Mouse (Mus musculus) liver, postnatal 0 days (tissue): ENCODE results near the gene Plek2. TPM values are rescaled to one million over a fixed set of nuclear protein-coding genes. Genes with fewer than 3 reads are reported as not detected.
A peak's percentile ranks its signal among the peaks of the same experiment; 100 is the strongest.

ENCODE experiments used
- ATAC-seq: fragments of 200-750 bp; cut with Nextera tagmentation; 2 replicates; pipeline ENCODE4 v1.8.0; 2017; ENCODE audit warnings: mild to moderate bottlenecking, moderate library complexity
- DNase-seq: peaks from one replicate; pipeline ENCODE4 v3.0.0-alpha.2; 2016
- H3K27ac ChIP-seq: fragments of 300-500 bp; sonication (generic); 2 replicates; pipeline ENCODE4 v1.5.1; 2014; ENCODE audit warnings: antibody characterized with exemption, moderate library complexity, mild to moderate bottlenecking, low read depth
- H3K27me3 ChIP-seq: fragments of 300-500 bp; sonication (generic); 2 replicates; pipeline ENCODE4 v1.6.1; 2014; ENCODE audit warnings: low read length, control low read depth, mixed read lengths; ENCODE audit not compliant: insufficient read depth
- H3K36me3 ChIP-seq: fragments of 300-500 bp; sonication (generic); replicated peaks from 2 replicates; pipeline ENCODE4 v1.6.1; 2014; ENCODE audit warnings: mild to moderate bottlenecking, control low read depth, low read length, moderate library complexity, mixed read lengths; ENCODE audit not compliant: insufficient read depth
- H3K4me1 ChIP-seq: fragments of 300-500 bp; sonication (generic); 2 replicates; pipeline ENCODE4 v1.6.1; 2014; ENCODE audit warnings: antibody characterized with exemption, mild to moderate bottlenecking, control low read depth; ENCODE audit not compliant: insufficient read depth
- H3K4me2 ChIP-seq: fragments of 300-500 bp; sonication (generic); 2 replicates; pipeline ENCODE4 v1.6.1; 2014; ENCODE audit warnings: low read depth, mild to moderate bottlenecking, low read length, moderate library complexity, mixed read lengths
- H3K4me3 ChIP-seq: fragments of 300-500 bp; sonication (generic); 2 replicates; pipeline ENCODE4 v1.5.1; 2014; ENCODE audit warnings: low read depth, low read length
- H3K9ac ChIP-seq: fragments of 300-500 bp; sonication (generic); replicated peaks from 2 replicates; pipeline ENCODE4 v1.6.1; 2014; ENCODE audit warnings: mild to moderate bottlenecking, moderate library complexity
- H3K9me3 ChIP-seq: fragments of 300-500 bp; sonication (generic); 2 replicates; pipeline ENCODE4 v1.6.1; 2016; ENCODE audit warnings: mild to moderate bottlenecking, control low read depth, low read length, mixed read lengths
- CTCF ChIP-seq: sonication (generic); IDR thresholded peaks from 2 replicates; pipeline ENCODE4 v1.5.1; 2016; ENCODE audit warnings: antibody characterized with exemption, low read depth
- EP300 ChIP-seq: IDR thresholded peaks from 2 replicates; pipeline ENCODE4 v1.6.1; 2016; ENCODE audit warnings: antibody characterized with exemption, low read depth, mild to moderate bottlenecking
- WGBS: fragments of 180-500 bp; shearing (Covaris S2); extraction: QIAGEN DNeasy Blood & Tissue Kit; methylation state at CpG from one replicate; pipeline ENCODE4 v1.1.7; 2014; ENCODE audit not compliant: insufficient replicate concordance; 5-methylcytosine and 5-hydroxymethylcytosine counted together
- polyA plus RNA-seq: library from polyadenylated mRNA; unstranded; fragments of >200 nt; fragmentation: Nextera tagmentation; extraction: Ambion mirVana; gene quantifications from 2 replicates; pipeline ENCODE4 v1.2.1, GENCODE M21; 2015

The Plek2 gene
- polyA plus RNA-seq, 1 experiment from 2014 or later: 20.6 TPM

GRCm38 (mm10) chr12:78862254-78862730 lies 44.5 kb downstream of the Plek2 start:
- Histone ChIP-seq H3K4me2 (peak overlapping the region; percentile 89), H3K27ac (peak overlapping the region; percentile 91), H3K9me3 (no peaks in the 10 kb centered on the region), H3K4me3 (peak overlapping the region; percentile 95), H3K4me1 (peaks cover 25% of the 10 kb centered on the region), H3K27me3 (no peaks in the 10 kb centered on the region), H3K9ac (peak overlapping the region; percentile 91), H3K36me3 (peaks cover 7% of the 10 kb centered on the region)
- DNase-seq (no peak), ATAC-seq (peak; percentile 36)
- TF ChIP-seq CTCF: no peak
- TF ChIP-seq EP300: no peak
- under 1% methylated on average over 22 of the region's 22 CpGs for WGBS

GRCm38 (mm10) chr12:78861496-78862253 lies 45.1 kb downstream of the Plek2 start, which contains the start of the genes Atp6v1d and Eif2s1:
Atp6v1d (minus strand) TSS chr12:78861638.
Eif2s1 (plus strand) TSS chr12:78861819.
- Histone ChIP-seq H3K4me1 (peaks cover 25% of the 10 kb centered on the region), H3K4me2 (peak within 1 kb of the TSS; percentile 89), H3K36me3 (0 out of 2 replicates have a peak, but pooled peaks cover 6% of the 10 kb centered on the region), H3K4me3 (peak within 1 kb of the TSS; percentile 95), H3K9ac (peak within 1 kb of the TSS; percentile 91), H3K9me3 (no peaks in the 10 kb centered on the region), H3K27me3 (no peaks in the 10 kb centered on the region), H3K27ac (peak within 1 kb of the TSS; percentile 91)
- DNase-seq (peak; percentile 99), ATAC-seq (peak; percentile 99)
- TF ChIP-seq CTCF: peak; percentile 96
- peak; percentile 74 for TF ChIP-seq EP300
- WGBS: under 1% methylated on average over 54 of the region's 55 CpGs

- H3K9ac ChIP-seq: peak overlapping the region; percentile 77
- peak; percentile 12; the same call in 1 of the 2 replicates for ATAC-seq
- peak overlapping the region; percentile 95 for H3K4me3 ChIP-seq
- peak overlapping the region; percentile 89 for H3K4me2 ChIP-seq
- peak; percentile 59 for DNase-seq
- TF ChIP-seq CTCF (no peak), EP300 (no peak)
- under 1% methylated on average over 30 of the region's 30 CpGs for WGBS
- no peaks in the 10 kb centered on the region for H3K27me3 ChIP-seq
- H3K9me3 ChIP-seq: no peaks in the 10 kb centered on the region
- peak overlapping the region; percentile 91 for H3K27ac ChIP-seq
- H3K36me3 ChIP-seq: 0 out of 2 replicates have a peak, but pooled peaks cover 8% of the 10 kb centered on the region
- H3K4me1 ChIP-seq: peaks cover 25% of the 10 kb centered on the region
These were observed 45.8 kb downstream of the Plek2 start for GRCm38 (mm10) chr12:78860921-78861495.

DNA sequence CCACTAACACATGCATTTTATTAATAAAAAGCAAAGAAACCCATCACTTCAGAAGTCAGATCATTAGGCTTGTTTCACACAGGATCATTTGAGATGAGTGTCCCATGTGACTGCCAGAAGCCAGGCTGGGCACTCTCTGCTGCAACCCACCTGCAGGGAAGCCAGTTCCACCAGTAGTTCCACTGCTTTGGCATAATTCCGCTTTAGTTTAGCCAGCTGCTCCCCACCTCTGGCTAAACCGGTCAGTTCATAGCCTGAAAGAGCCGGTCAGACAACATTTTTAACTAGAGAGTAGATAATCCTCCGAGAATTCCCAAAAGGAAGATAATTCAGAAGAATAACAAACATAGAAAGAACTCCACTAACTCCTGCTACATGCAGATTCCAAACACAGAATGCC lies 58.5 kb downstream of the Plek2 start:
- Histone ChIP-seq H3K9ac (no peak overlapping the region), H3K36me3 (peaks cover 42% of the 10 kb centered on the region), H3K27me3 (no peaks in the 10 kb centered on the region), H3K9me3 (no peaks in the 10 kb centered on the region), H3K27ac (no peak overlapping the region), H3K4me1 (no peaks in the 10 kb centered on the region), H3K4me3 (no peak overlapping the region), H3K4me2 (no peak overlapping the region)
- DNase-seq: no peak
- WGBS: 88% methylated on average over 4 of the region's 4 CpGs
- no peak for ATAC-seq
- TF ChIP-seq EP300 (no peak), CTCF (no peak)

GRCm38 (mm10) chr12:78842429-78842828 lies 64.3 kb downstream of the Plek2 start:
- H3K4me1 ChIP-seq: no peaks in the 10 kb centered on the region
- H3K27me3 ChIP-seq: no peaks in the 10 kb centered on the region
- no peak overlapping the region for H3K27ac ChIP-seq
- H3K4me3 ChIP-seq: no peak overlapping the region
- no peak overlapping the region for H3K9ac ChIP-seq
- no peak for TF ChIP-seq CTCF
- no peak for TF ChIP-seq EP300
- no peak overlapping the region for H3K4me2 ChIP-seq
- ATAC-seq (no peak), DNase-seq (no peak)
- H3K36me3 ChIP-seq: peaks cover 57% of the 10 kb centered on the region
- WGBS: 87% methylated on average over 1 of the region's 1 CpGs
- no peaks in the 10 kb centered on the region for H3K9me3 ChIP-seq

GRCm38 (mm10) chr12:78839906-78840305 lies 66.9 kb downstream of the Plek2 start:
- no peak for ATAC-seq
- Histone ChIP-seq H3K27me3 (no peaks in the 10 kb centered on the region), H3K4me1 (no peaks in the 10 kb centered on the region), H3K27ac (no peak overlapping the region), H3K4me3 (no peak overlapping the region), H3K9me3 (no peaks in the 10 kb centered on the region), H3K36me3 (peaks cover 65% of the 10 kb centered on the region), H3K9ac (no peak overlapping the region), H3K4me2 (no peak overlapping the region)
- 77% methylated on average over 4 of the region's 4 CpGs for WGBS
- TF ChIP-seq EP300: no peak
- no peak for TF ChIP-seq CTCF
- DNase-seq: no peak

Other genes with a start within 250 kb of the Plek2 start
- not detected in 2 replicates for gene Fam71d, start 215.4 kb downstream of the Plek2 start, polyA plus RNA-seq
- gene Mpp5, start 158.1 kb downstream of the Plek2 start, polyA plus RNA-seq: 5.2 and 7.0 TPM in 2 replicates
- gene Atp6v1d, start 45.3 kb downstream of the Plek2 start, polyA plus RNA-seq: 36.1 and 36.3 TPM in 2 replicates
- 83.0 and 88.8 TPM in 2 replicates for gene Eif2s1, start 45.1 kb downstream of the Plek2 start, polyA plus RNA-seq
- gene Tmem229b, start 100.7 kb upstream of the Plek2 start, polyA plus RNA-seq: 2.9 and 3.6 TPM in 2 replicates
- 0.22 and 0.26 TPM in 2 replicates for gene Plekhh1, start 122.2 kb upstream of the Plek2 start, polyA plus RNA-seq
- gene Pigh, start 182.7 kb upstream of the Plek2 start, polyA plus RNA-seq: 4.6 and 4.9 TPM in 2 replicates
- 0.92 and 1.3 TPM in 2 replicates for gene Arg2, start 223.8 kb upstream of the Plek2 start, polyA plus RNA-seq